Mouse (Mus musculus): ENCODE measurements around the gene Gm10037. TPM values are rescaled to one million over a fixed set of nuclear protein-coding genes. Genes with fewer than 3 reads are reported as not detected.

Gm10037 gene
- total and polyA plus RNA-seq, 2 experiments from 2014 or later: 0.67 TPM; not detected in 1

- DNase-seq (ENCODE audit: low spot score) (peak; percentile 16), ATAC-seq (ENCODE audit: insufficient read depth, low read depth) (no peak)
- Histone ChIP-seq H3K36me3 (replicated peaks; ENCODE audit: control insufficient read depth, insufficient read depth, low read length) (no peaks in the 10 kb centered on the region), H3K9me3 (replicated peaks; ENCODE audit: control insufficient read depth, low read length) (no peaks in the 10 kb centered on the region), H3K4me3 (ENCODE audit: low read depth, low read length) (no peak overlapping the region), H3K4me1 (ENCODE audit: control insufficient read depth, insufficient read depth) (no peaks in the 10 kb centered on the region), H3K27ac (ENCODE audit: low read depth) (no peak overlapping the region; the same call in 1 of the 2 replicates), H3K4me2 (ENCODE audit: low read depth, low read length) (no peak overlapping the region), H3K27me3 (ENCODE audit: control insufficient read depth, insufficient read depth, low read length) (no peaks in the 10 kb centered on the region), H3K9ac (replicated peaks; ENCODE audit: low read depth, low read length) (no peak overlapping the region)
- TF ChIP-seq CTCF (IDR thresholded peaks at IDR 0.05; ENCODE audit: low read depth) (no peak), EP300 (IDR thresholded peaks at IDR 0.05; ENCODE audit: low read depth) (no peak)
- 41% methylated on average over 6 of the region's 7 CpGs for WGBS
Measured at GRCm38 (mm10) chr13:67876699-67877254, 45.9 kb downstream of the Gm10037 start.

- ATAC-seq (ENCODE audit: insufficient read depth, low read depth): no peak
- H3K36me3 ChIP-seq (replicated peaks; ENCODE audit: control insufficient read depth, insufficient read depth, low read length): no peaks in the 10 kb centered on the region
- no peak overlapping the region for H3K4me2 ChIP-seq (ENCODE audit: low read depth, low read length)
- no peaks in the 10 kb centered on the region for H3K27me3 ChIP-seq (ENCODE audit: control insufficient read depth, insufficient read depth, low read length)
- no peaks in the 10 kb centered on the region for H3K4me1 ChIP-seq (ENCODE audit: control insufficient read depth, insufficient read depth)
- WGBS: 90% methylated on average over 8 of the region's 8 CpGs
- H3K9me3 ChIP-seq (replicated peaks; ENCODE audit: control insufficient read depth, low read length): 0 out of 2 replicates have a peak, but pooled peaks cover 3% of the 10 kb centered on the region
- TF ChIP-seq EP300 (IDR thresholded peaks at IDR 0.05; ENCODE audit: low read depth) (no peak), CTCF (IDR thresholded peaks at IDR 0.05; ENCODE audit: low read depth) (no peak)
- DNase-seq (ENCODE audit: low spot score): no peak
- no peak overlapping the region for H3K4me3 ChIP-seq (ENCODE audit: low read depth, low read length)
- H3K27ac ChIP-seq (ENCODE audit: low read depth): no peak overlapping the region
- no peak overlapping the region for H3K9ac ChIP-seq (replicated peaks; ENCODE audit: low read depth, low read length)
Measured at GRCm38 (mm10) chr13:67883966-67884365, 53.1 kb downstream of the Gm10037 start.

Other genes with a start within 250 kb of the Gm10037 start
- gene Zfp729b, start 221.4 kb upstream of the Gm10037 start, total RNA-seq (2014; rRNA removed; ENCODE audit: low replicate concordance): 3.3 and 6.8 TPM in 2 replicates
- gene Zfp729b, start 221.4 kb upstream of the Gm10037 start, polyA plus RNA-seq (2015; fragmentation: Nextera tagmentation; extraction: Ambion mirVana): 1.7 and 1.9 TPM in 2 replicates
- gene Gm49345, start 193.3 kb upstream of the Gm10037 start, total RNA-seq (2014; rRNA removed; ENCODE audit: low replicate concordance): 1.6 TPM in 1 of 2 replicates, not detected in the other
- gene Gm49345, start 193.3 kb upstream of the Gm10037 start, polyA plus RNA-seq (2015; fragmentation: Nextera tagmentation; extraction: Ambion mirVana): 0.14 TPM in 1 of 2 replicates, not detected in the other
- 2.5 and 2.7 TPM in 2 replicates for gene Zfp729a, start 193.3 kb upstream of the Gm10037 start, total RNA-seq (2014; rRNA removed; ENCODE audit: low replicate concordance)
- gene Zfp729a, start 193.3 kb upstream of the Gm10037 start, polyA plus RNA-seq (2015; fragmentation: Nextera tagmentation; extraction: Ambion mirVana): 1.0 TPM in 2 replicates
- 3.4 and 16.8 TPM in 2 replicates for gene Zfp738, start 144.0 kb upstream of the Gm10037 start, total RNA-seq (2014; rRNA removed; ENCODE audit: low replicate concordance)
- 4.3 and 5.0 TPM in 2 replicates for gene Zfp738, start 144.0 kb upstream of the Gm10037 start, polyA plus RNA-seq (2015; fragmentation: Nextera tagmentation; extraction: Ambion mirVana)
- gene Zfp65, start 101.9 kb upstream of the Gm10037 start, total RNA-seq (2014; rRNA removed; ENCODE audit: low replicate concordance): 1.7 and 9.4 TPM in 2 replicates
- gene Zfp65, start 101.9 kb upstream of the Gm10037 start, polyA plus RNA-seq (2015; fragmentation: Nextera tagmentation; extraction: Ambion mirVana): 2.5 and 2.8 TPM in 2 replicates
- gene Zfp85, start 75.9 kb upstream of the Gm10037 start, total RNA-seq (2014; rRNA removed; ENCODE audit: low replicate concordance): 1.5 and 3.0 TPM in 2 replicates
- gene Zfp85, start 75.9 kb upstream of the Gm10037 start, polyA plus RNA-seq (2015; fragmentation: Nextera tagmentation; extraction: Ambion mirVana): 2.0 and 2.2 TPM in 2 replicates
- gene Zfp493, start 51.4 kb upstream of the Gm10037 start, total RNA-seq (2014; rRNA removed; ENCODE audit: low replicate concordance): not detected in 2 replicates
- 0.25 and 0.33 TPM in 2 replicates for gene Zfp493, start 51.4 kb upstream of the Gm10037 start, polyA plus RNA-seq (2015; fragmentation: Nextera tagmentation; extraction: Ambion mirVana)
- gene Zfp273, start 17.4 kb upstream of the Gm10037 start, total RNA-seq (2014; rRNA removed; ENCODE audit: low replicate concordance): 0.85 and 2.5 TPM in 2 replicates
- gene Zfp273, start 17.4 kb upstream of the Gm10037 start, polyA plus RNA-seq (2015; fragmentation: Nextera tagmentation; extraction: Ambion mirVana): 3.2 and 3.3 TPM in 2 replicates
- not detected in 2 replicates for gene BC048507, start 32.2 kb downstream of the Gm10037 start, total RNA-seq (2014; rRNA removed; ENCODE audit: low replicate concordance)
- gene BC048507, start 32.2 kb downstream of the Gm10037 start, polyA plus RNA-seq (2015; fragmentation: Nextera tagmentation; extraction: Ambion mirVana): not detected in 2 replicates